Mouse (Mus musculus) CD4-positive, CD25-positive, alpha-beta regulatory T cell, adult 2 months (primary cell): ENCODE measurements around the gene Eif3m.
"Not testable (repeated sequence)": the region's sequence is repeated elsewhere in the genome, so short reads cannot be mapped to it uniquely, and the experiment has no call there.

ENCODE experiments used
- DNase-seq: peaks from one replicate; pipeline ENCODE4 v3.0.0-alpha.2; 2012; ENCODE audit warnings: low read depth, low spot score

The Eif3m gene

GRCm38 (mm10) chr2:105016967-105017287 lies at the start of gene Eif3m:
Eif3m (minus strand) TSS chr2:105017080.
- peak; percentile 96 for DNase-seq

DNA sequence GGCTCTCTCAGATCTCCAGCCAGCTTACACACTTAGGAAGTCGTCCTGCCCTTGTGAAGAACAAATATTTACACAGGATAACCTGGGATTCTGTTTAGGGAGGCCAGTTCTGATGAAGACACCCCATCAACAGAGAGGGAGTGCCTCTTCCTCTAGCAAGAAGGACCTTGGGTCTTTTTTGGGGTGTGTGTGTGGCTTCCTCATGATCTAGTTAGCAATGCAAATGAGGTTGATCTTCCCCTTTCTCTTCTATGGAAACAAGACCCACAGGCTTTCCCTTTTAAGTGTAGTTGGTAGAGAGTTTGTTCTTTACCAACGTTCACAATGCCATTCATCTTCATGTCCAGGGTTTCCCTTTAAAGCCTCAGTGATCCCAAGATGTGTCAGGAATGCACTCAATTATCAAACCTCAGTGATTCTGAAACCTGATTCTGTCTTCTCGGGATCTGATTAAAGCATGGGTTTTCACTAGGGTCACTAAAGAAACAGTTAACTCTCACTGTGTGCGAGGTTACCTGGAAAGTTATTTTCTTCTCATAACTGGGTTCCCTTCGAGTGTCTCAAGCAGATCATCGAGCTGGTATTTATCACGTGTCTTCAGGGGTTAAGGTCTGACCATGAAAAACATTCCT lies 46.0 kb upstream of the Eif3m start:
- DNase-seq = no peak

DNA sequence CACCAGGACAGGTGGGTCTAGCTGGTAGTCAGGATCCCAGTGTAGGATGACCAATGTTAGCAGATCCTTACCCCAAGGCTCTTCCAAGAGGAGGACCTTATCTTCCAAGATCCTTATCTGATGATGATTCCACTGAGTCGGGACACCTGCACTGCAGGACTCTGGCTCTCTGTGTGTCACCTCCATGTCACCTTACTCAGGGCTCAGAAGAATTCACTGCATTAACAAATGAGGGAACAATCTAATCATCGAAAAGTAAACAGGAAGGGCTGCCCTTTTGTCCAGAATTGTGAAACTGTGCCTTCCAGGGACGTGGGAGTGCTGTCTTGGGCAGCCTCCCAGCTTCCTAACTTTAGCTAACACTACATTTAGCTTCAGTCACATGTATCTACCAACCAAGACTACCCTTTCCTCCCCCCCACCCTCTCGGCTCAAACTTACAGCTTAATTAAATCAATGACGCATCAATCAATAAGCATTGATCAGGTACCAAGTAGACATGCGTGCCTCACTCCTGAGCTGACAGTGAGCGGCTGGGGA lies 41.8 kb upstream of the Eif3m start:
- DNase-seq = no peak

- DNase-seq = no peak
These were observed 38.6 kb upstream of the Eif3m start for GRCm38 (mm10) chr2:105055529-105055928.

- no peak for DNase-seq
These were observed 31.4 kb upstream of the Eif3m start for GRCm38 (mm10) chr2:105048301-105048700.

DNA sequence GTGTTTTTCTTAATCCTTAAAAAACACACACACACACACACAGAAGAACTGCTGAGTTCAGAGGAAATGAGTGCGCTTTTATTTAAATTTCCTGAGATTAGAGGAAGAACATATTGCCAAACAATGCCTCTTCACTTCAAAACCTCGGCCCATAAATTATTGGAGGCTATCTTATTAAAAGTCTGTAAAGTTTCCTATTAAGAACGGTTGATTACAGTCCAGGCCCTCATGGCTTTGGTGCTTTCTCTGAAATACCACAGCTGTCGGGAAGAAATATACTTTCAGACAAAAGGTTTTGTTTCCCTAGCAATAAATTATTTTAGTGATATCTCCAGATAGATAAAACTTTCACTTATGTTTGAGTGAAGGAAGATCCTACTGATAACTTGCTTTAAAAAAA lies 26.3 kb upstream of the Eif3m start:
- no peak for DNase-seq

DNA sequence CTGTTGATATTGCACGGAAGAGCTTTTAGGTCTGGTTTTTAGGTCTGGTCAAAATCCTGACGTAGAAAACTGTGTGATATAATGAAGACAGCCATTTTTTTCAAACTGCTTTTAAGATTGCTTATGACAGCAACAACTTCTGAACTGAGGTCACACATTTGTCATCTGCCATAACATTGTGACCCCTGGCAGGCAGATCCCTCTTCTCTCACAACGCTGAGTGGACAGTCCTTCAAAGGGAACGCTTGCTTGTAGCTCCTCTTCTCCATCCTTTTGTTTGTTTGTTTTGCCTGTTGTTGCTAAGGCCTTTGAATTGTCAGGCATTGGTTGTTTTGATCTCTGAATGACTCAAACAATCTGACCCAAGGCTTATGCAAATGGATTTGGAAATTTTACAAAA lies 24.0 kb upstream of the Eif3m start:
- no peak for DNase-seq

- DNase-seq = no peak
These were observed 22.0 kb upstream of the Eif3m start for GRCm38 (mm10) chr2:105038879-105039278.

DNA sequence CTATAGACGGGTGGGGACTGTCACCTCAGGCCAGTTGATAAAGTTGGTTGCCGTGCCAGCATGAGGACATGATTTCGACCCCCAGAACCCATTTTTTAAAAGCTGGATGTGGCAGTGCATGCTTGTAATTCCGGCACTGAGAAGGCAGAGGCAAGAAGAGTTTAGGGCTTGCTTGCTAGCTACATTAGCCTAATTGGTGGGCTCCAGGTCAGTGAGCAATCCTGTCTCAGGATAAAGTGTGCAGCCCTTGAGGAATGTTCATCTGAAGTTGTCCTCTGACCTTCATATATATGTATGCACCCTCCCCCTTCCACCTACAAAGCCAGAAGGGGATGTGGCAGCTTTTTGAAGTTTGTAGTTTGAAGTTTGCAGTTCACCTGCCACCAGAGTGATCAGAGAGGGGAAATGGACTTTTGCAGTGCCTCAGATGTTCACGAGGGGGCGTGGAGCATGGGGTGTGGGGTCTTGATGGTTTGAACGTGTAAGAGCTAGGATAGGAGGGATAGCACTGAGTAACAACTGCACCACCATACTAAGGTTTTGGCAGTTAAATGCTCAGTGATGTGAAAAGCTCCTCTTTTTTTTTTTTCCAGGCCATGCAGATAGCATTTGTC lies 21.2 kb upstream of the Eif3m start:
- DNase-seq = no peak

GRCm38 (mm10) chr2:105036401-105037070 lies 19.7 kb upstream of the Eif3m start:
- no peak for DNase-seq

- DNase-seq = no peak
These were observed 19.1 kb upstream of the Eif3m start for GRCm38 (mm10) chr2:105035985-105036384.

- no peak for DNase-seq
These were observed 17.2 kb upstream of the Eif3m start for GRCm38 (mm10) chr2:105034084-105034483.

- no peak for DNase-seq
These were observed 13.6 kb upstream of the Eif3m start for GRCm38 (mm10) chr2:105030505-105030904.

DNA sequence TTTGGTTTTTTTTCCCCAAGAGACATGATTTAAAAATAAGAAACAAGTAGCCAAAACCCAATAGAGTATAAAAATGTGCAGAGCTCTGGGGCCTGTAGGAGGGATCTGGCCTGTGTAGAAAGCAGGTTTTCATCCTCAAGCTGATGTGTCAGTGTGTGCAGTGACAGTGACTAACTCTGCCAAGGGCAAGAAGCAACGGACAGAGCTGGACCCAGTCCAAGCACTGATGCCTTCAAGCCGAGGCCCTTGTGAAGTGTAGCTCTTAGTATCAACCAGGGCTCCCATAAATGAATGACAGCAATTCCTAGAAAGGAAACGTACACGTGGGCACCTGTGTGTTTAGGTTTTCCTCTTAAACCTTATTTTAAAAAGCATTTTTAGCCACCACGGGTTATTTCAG lies 11.9 kb upstream of the Eif3m start:
- DNase-seq = no peak

DNA sequence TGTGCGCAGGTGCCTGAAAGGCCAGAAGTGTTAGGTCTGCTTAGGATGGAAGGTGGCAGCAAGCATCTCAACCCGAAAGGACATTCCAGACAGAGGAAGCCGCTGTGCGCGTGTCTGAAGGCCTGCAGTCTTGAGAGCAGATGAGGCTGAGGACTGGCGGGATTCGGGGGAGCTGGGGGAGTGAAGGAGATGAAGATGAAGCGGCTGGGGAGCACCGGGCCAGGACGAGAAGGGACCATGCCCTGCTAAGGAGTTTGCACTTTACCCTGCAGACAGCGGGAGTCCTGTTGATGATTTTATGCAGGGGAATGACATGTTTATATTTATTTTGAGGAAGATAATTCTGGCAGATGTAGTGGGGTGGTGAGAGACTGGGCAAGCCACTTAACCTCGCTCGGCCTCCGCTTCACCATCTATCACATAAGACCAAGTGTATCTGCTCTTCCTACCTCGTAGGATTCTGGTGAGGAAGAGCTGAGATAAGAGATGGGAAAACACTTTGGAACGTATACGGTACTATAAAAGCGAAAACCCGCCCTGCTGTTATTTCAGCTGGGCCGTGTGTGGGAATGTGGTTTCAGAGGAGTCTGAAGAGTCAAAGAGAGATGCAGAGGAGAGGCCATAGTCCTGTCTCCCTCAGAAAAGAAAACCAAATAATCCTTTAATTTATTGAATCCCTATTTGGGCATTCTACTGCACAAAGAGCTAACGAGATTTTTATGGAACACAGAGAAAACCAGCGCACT lies 10.2 kb upstream of the Eif3m start:
- DNase-seq = no peak

DNA sequence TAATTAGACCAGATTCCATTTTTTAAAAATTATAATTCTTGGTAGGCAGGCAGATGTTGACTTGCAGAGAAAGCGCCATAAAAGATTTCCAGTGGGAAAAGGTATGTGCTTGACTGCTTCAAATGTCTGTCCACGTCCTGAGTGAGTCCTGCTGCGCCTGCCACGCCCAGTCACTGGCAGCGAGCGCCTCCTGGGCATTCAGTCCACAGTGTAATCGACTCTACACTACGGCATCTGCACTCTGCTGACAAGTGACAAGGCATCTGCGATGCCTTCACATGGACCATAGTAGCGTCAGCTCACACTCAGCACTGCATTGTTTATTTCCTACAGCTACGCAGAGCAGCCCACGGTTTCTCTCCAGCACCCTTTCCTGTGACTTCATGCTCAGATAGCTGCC lies 8.7 kb upstream of the Eif3m start:
- not testable (repeated sequence) for DNase-seq

DNA sequence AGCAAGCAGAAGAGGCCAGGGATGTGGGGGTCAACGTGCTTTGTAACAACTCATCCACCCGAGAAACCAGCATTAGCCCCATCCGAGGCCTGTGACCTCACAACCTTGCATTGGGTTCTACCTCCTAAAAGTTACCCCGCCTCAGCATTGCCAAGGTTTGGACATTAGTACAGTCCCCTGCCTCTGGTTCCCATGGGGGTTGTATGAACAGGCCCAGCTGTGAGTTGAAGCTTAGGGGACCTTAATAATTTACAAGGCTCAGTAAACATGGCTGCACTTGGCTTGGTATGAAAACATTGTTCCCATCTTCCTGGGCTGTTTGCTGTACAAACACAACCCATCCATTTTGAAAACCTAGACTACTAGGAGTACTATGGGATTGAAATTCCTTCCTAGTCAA lies 6.9 kb upstream of the Eif3m start:
- DNase-seq = no peak

- no peak for DNase-seq
These were observed 6.2 kb upstream of the Eif3m start for GRCm38 (mm10) chr2:105023031-105023615.

GRCm38 (mm10) chr2:105021836-105022235 lies 5.0 kb upstream of the Eif3m start:
- DNase-seq = peak; percentile 75

DNA sequence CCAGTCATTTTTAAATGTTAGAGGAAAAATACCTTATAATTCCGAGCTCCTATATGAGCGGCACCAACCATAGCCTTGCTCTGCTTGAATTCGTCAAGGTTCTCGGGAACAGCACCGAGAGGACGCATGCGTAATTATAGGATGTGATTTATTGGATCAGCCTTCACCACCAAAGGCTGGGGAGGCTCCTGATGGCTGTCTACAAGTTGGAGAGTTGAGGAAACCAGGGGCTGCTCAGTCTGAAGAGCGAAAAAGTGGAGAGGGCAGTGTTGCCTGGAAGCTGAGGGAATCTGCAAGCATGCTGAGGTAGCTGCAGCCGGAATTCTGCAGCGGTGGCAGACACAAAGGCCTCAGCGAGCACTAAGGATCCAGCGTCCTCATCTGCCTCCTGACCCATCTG lies 4.4 kb upstream of the Eif3m start:
- DNase-seq = peak; percentile 24

GRCm38 (mm10) chr2:105019457-105019856 lies 2.6 kb upstream of the Eif3m start:
- DNase-seq = no peak

DNA sequence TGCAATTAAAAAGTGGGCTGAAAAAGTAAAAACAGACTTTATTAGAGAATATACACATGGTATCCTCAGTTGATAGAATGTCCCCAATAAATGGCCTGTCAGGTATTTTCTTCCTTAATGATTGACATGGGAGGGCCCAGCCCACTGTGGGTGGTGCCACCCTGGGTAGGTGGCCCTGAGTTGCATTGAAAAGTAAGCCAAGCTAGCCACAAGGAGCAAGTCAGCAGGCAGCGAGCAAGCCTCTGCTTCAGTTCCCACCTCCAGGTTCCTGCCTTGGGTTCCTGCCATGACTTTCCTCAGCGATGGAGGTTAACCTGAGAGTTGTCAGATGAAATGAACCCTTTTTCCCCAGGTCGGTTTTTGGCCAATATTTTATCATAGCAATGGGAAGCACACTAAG lies 922 bp upstream of the Eif3m start:
- peak; percentile 8 for DNase-seq
